Mouse (Mus musculus) small intestine, adult 2 months (tissue): ENCODE data around the gene Cttnbp2.

ENCODE experiments used
- CTCF ChIP-seq: fragments of 200-500 bp; IDR thresholded peaks from 2 replicates; pipeline ENCODE4 v1.5.1; 2012; ENCODE audit warnings: low read depth, mild to moderate bottlenecking, control low read depth, inconsistent platforms, low read length, moderate library complexity, mixed read lengths; ENCODE audit not compliant: insufficient replicate concordance, insufficient read length; ENCODE audit errors: extremely low read depth
- POLR2A ChIP-seq: fragments of 200-500 bp; IDR thresholded peaks from 2 replicates; pipeline ENCODE4 v1.6.1; 2012; ENCODE audit warnings: low read depth, mild to moderate bottlenecking, control low read depth, inconsistent platforms, low read length, moderate library complexity

DNA sequence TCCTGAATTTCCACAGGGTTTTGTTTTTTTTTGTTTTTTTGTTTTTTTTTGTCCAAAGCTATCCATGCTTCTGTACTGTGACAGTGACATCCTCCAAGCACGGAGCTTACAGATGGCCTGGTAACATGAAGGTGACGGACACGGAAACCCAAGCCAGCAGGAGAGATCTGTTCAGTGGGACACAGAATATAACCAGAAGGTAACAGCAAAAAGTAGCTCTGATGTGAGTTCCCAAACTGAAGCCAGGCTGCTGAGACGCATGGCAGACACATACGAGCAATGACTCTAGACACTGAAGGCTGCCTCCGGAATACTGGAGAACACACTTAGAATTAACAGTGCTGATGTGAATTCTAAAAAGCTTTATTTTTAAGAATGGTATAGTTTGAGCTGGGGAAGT is 89.8 kb downstream of the Cttnbp2 start:
- TF ChIP-seq POLR2A (no peak), CTCF (no peak)
